Mouse (Mus musculus) limb, embryonic 11.5 days (tissue): ENCODE data around the gene Aoah. TPM values are rescaled to one million over a fixed set of nuclear protein-coding genes. Genes with fewer than 3 reads are reported as not detected.

ENCODE experiments used
- ATAC-seq: fragments of 200-750 bp; cut with Nextera tagmentation; 2 replicates; pipeline ENCODE4 v1.8.0; 2017; ENCODE audit warnings: low read depth; ENCODE audit not compliant: insufficient number of reproducible peaks, low FRiP score, low TSS enrichment
- DNase-seq: peaks from one replicate; pipeline ENCODE4 v3.0.0-alpha.2; 2015; ENCODE audit warnings: low spot score
- H3K27ac ChIP-seq: fragments of 300-500 bp; sonication (generic); replicated peaks from 2 replicates; pipeline ENCODE4 v1.5.1; 2014; ENCODE audit warnings: low read depth, mild to moderate bottlenecking, low read length
- H3K27me3 ChIP-seq: fragments of 300-500 bp; sonication (generic); 2 replicates; pipeline ENCODE4 v1.6.1; 2014; ENCODE audit warnings: mild to moderate bottlenecking, low read length, mixed read lengths; ENCODE audit not compliant: control insufficient read depth, insufficient read depth
- H3K36me3 ChIP-seq: fragments of 300-500 bp; sonication (generic); 2 replicates; pipeline ENCODE4 v1.6.1; 2014; ENCODE audit warnings: mild to moderate bottlenecking, low read length, moderate library complexity, mixed read lengths; ENCODE audit not compliant: control insufficient read depth, insufficient read depth
- H3K4me1 ChIP-seq: fragments of 300-500 bp; sonication (generic); 2 replicates; pipeline ENCODE4 v1.6.1; 2014; ENCODE audit warnings: low read length, mixed read lengths; ENCODE audit not compliant: control insufficient read depth, insufficient read depth
- H3K4me2 ChIP-seq: fragments of 300-500 bp; sonication (generic); 2 replicates; pipeline ENCODE4 v1.6.1; 2014; ENCODE audit warnings: low read depth, mild to moderate bottlenecking, moderate library complexity; ENCODE audit not compliant: severe bottlenecking
- H3K4me3 ChIP-seq: fragments of 300-500 bp; sonication (generic); 2 replicates; pipeline ENCODE4 v1.5.1; 2014; ENCODE audit warnings: low read depth, low read length
- H3K9ac ChIP-seq: fragments of 300-500 bp; sonication (generic); 2 replicates; pipeline ENCODE4 v1.6.1; 2014; ENCODE audit warnings: mild to moderate bottlenecking, low read length
- H3K9me3 ChIP-seq: fragments of 300-500 bp; sonication (generic); 2 replicates; pipeline ENCODE4 v1.6.1; 2016; ENCODE audit warnings: low read length; ENCODE audit not compliant: control insufficient read depth
- WGBS: fragments of 180-500 bp; shearing (Covaris S2); extraction: QIAGEN DNeasy Blood & Tissue Kit; methylation state at CpG from one replicate; pipeline ENCODE4 v1.1.7; 2014; 5-methylcytosine and 5-hydroxymethylcytosine counted together
- polyA plus RNA-seq: library from polyadenylated mRNA; unstranded; fragments of >200 nt; fragmentation: Nextera tagmentation; extraction: Ambion mirVana; gene quantifications from 2 replicates; pipeline ENCODE4 v1.2.1, GENCODE M21; 2014

Gene Aoah
- 0.28 and 0.45 TPM in 2 replicates for polyA plus RNA-seq

DNA sequence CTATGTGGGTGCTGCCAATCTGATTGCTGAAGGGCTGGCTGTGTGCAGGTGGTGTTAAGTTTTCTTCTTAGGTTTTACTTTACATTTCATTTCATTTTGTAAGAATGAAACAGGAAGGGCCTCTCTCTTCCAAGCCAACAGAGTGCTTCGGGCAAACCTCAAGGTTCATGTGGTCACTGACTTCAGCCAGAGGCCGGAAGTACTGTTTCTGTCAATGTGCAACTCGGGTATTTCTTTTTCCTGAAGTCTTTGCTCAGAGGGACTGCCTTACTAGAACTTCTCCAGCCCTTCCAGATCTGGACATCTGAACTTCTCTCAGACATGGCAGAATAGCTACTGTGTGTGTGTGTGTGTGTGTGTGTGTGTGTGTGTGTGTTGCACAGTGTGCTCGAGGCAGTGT lies at the start of gene Aoah:
Aoah (plus strand) TSS at position 213 of the 400 bp plus-strand sequence.
- H3K27ac ChIP-seq, result no peak within 1 kb of the TSS
- no peaks in the 10 kb centered on the region for H3K27me3 ChIP-seq
- no peaks in the 10 kb centered on the region for H3K4me1 ChIP-seq
- 85% methylated on average over 4 of the region's 4 CpGs for WGBS
- no peak within 1 kb of the TSS for H3K9ac ChIP-seq
- peak; percentile 12 for DNase-seq
- no peak within 1 kb of the TSS for H3K4me3 ChIP-seq
- H3K4me2 ChIP-seq, result no peak within 1 kb of the TSS
- no peaks in the 10 kb centered on the region for H3K36me3 ChIP-seq
- no peak for ATAC-seq
- no peaks in the 10 kb centered on the region for H3K9me3 ChIP-seq

GRCm38 (mm10) chr13:20754843-20755242 lies 39.1 kb upstream of the Aoah start:
- no peak for ATAC-seq
- DNase-seq, result no peak
- no peak overlapping the region for H3K27ac ChIP-seq
- no peaks in the 10 kb centered on the region for H3K36me3 ChIP-seq
- H3K4me3 ChIP-seq, result no peak overlapping the region
- no peaks in the 10 kb centered on the region for H3K9me3 ChIP-seq
- no peaks in the 10 kb centered on the region for H3K27me3 ChIP-seq
- H3K4me2 ChIP-seq, result no peak overlapping the region
- WGBS, result 70% methylated on average over 1 of the region's 1 CpGs
- H3K4me1 ChIP-seq, result no peaks in the 10 kb centered on the region
- no peak overlapping the region for H3K9ac ChIP-seq

GRCm38 (mm10) chr13:20783648-20784047 lies 10.3 kb upstream of the Aoah start:
- Histone ChIP-seq H3K9ac (no peak overlapping the region), H3K4me3 (no peak overlapping the region), H3K4me2 (no peak overlapping the region), H3K4me1 (no peaks in the 10 kb centered on the region), H3K27me3 (no peaks in the 10 kb centered on the region), H3K9me3 (no peaks in the 10 kb centered on the region), H3K36me3 (no peaks in the 10 kb centered on the region), H3K27ac (no peak overlapping the region)
- DNase-seq, result no peak
- ATAC-seq, result no peak
- WGBS, result 86% methylated on average over 5 of the region's 5 CpGs

- H3K9ac ChIP-seq, result no peak overlapping the region
- 90% methylated on average over 6 of the region's 6 CpGs for WGBS
- H3K27ac ChIP-seq, result no peak overlapping the region
- no peak overlapping the region for H3K4me2 ChIP-seq
- ATAC-seq, result no peak
- no peak for DNase-seq
- no peaks in the 10 kb centered on the region for H3K36me3 ChIP-seq
- no peak overlapping the region for H3K4me3 ChIP-seq
- H3K4me1 ChIP-seq, result no peaks in the 10 kb centered on the region
- H3K27me3 ChIP-seq, result no peaks in the 10 kb centered on the region
- no peaks in the 10 kb centered on the region for H3K9me3 ChIP-seq
Observed at GRCm38 (mm10) chr13:20784060-20784459, 9.9 kb upstream of the Aoah start.

DNA sequence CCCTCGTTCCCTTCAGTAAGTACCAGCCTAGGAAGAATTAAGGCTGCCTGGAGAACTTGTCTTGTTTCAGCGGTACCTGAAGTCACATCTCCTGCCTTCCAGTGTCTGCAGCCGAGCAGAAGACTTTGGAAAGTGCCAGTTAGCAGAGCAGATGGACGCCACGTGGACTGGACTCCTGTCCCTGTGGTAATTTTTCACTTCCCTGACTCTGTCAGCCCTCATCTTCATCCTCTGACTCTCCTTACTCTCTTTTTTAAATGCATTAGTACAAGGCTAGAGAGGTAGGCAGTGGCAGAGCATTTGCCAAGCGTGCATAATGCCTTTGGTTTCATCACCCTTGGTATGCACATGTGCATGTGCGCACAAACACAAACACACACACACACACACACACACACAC lies 8.0 kb upstream of the Aoah start:
- Histone ChIP-seq H3K4me3 (no peak overlapping the region), H3K9ac (no peak overlapping the region), H3K36me3 (no peaks in the 10 kb centered on the region), H3K27ac (no peak overlapping the region), H3K4me1 (no peaks in the 10 kb centered on the region), H3K9me3 (no peaks in the 10 kb centered on the region), H3K4me2 (no peak overlapping the region), H3K27me3 (no peaks in the 10 kb centered on the region)
- ATAC-seq, result no peak
- DNase-seq, result no peak
- 80% methylated on average over 7 of the region's 7 CpGs for WGBS

GRCm38 (mm10) chr13:20786825-20787245 lies 7.1 kb upstream of the Aoah start:
- H3K36me3 ChIP-seq, result no peaks in the 10 kb centered on the region
- ATAC-seq (no peak), DNase-seq (no peak)
- no peak overlapping the region for H3K27ac ChIP-seq
- no peaks in the 10 kb centered on the region for H3K27me3 ChIP-seq
- no peak overlapping the region for H3K4me2 ChIP-seq
- H3K9me3 ChIP-seq, result no peaks in the 10 kb centered on the region
- no peak overlapping the region for H3K4me3 ChIP-seq
- H3K4me1 ChIP-seq, result no peaks in the 10 kb centered on the region
- H3K9ac ChIP-seq, result no peak overlapping the region
- 64% methylated on average over 1 of the region's 1 CpGs for WGBS

GRCm38 (mm10) chr13:20787952-20788351 lies 6.0 kb upstream of the Aoah start:
- WGBS, result 89% methylated on average over 4 of the region's 4 CpGs
- Histone ChIP-seq H3K27ac (no peak overlapping the region), H3K27me3 (no peaks in the 10 kb centered on the region), H3K4me1 (no peaks in the 10 kb centered on the region), H3K36me3 (no peaks in the 10 kb centered on the region), H3K9ac (no peak overlapping the region), H3K4me3 (no peak overlapping the region), H3K9me3 (no peaks in the 10 kb centered on the region), H3K4me2 (no peak overlapping the region)
- ATAC-seq, result no peak
- DNase-seq, result no peak

- peak; percentile 1 for DNase-seq
- H3K4me3 ChIP-seq, result no peak overlapping the region
- WGBS, result 84% methylated on average over 3 of the region's 3 CpGs
- no peak overlapping the region for H3K27ac ChIP-seq
- no peaks in the 10 kb centered on the region for H3K36me3 ChIP-seq
- H3K9ac ChIP-seq, result no peak overlapping the region
- no peaks in the 10 kb centered on the region for H3K9me3 ChIP-seq
- no peak for ATAC-seq
- H3K4me1 ChIP-seq, result no peaks in the 10 kb centered on the region
- H3K4me2 ChIP-seq, result no peak overlapping the region
- H3K27me3 ChIP-seq, result no peaks in the 10 kb centered on the region
Observed at GRCm38 (mm10) chr13:20796651-20797050, 2.7 kb downstream of the Aoah start.

DNA sequence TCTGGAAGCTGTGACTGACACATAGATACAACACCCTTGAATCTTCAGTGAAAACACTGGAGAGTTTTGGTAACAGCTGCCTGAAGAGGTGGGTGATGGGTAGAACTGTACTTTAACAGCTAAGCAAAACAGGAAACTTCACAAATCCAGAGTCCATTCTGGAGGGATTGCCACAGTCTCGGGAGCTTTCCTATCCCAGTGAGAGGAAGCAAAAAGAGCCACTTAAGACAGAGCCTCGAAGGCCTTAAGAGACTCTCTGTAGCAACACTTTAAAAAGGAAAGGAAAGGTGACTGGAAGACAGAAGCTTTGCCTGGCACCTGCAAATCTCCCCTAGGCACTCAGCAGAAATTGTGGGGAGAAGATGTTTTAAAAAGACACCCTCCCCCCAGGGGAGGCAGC lies 4.6 kb downstream of the Aoah start:
- peak; percentile 9 for DNase-seq
- no peak overlapping the region for H3K4me3 ChIP-seq
- H3K4me2 ChIP-seq, result no peak overlapping the region
- no peaks in the 10 kb centered on the region for H3K4me1 ChIP-seq
- no peaks in the 10 kb centered on the region for H3K36me3 ChIP-seq
- 64% methylated on average over 2 of the region's 2 CpGs for WGBS
- no peaks in the 10 kb centered on the region for H3K9me3 ChIP-seq
- no peak for ATAC-seq
- H3K27me3 ChIP-seq, result no peaks in the 10 kb centered on the region
- H3K9ac ChIP-seq, result no peak overlapping the region
- no peak overlapping the region for H3K27ac ChIP-seq
